Mouse (Mus musculus) intestine, embryonic 14.5 days (tissue): ENCODE results near the gene Olfr921. TPM values are rescaled to one million over a fixed set of nuclear protein-coding genes. Genes with fewer than 3 reads are reported as not detected.

Experiments
- ATAC-seq: fragments of 200-750 bp; cut with Nextera tagmentation; replicated peaks from 2 replicates; pipeline ENCODE4 v1.8.0; 2017; ENCODE audit warnings: low read depth, moderate number of reproducible peaks, moderate TSS enrichment, moderate library complexity; ENCODE audit not compliant: low FRiP score, low TSS enrichment
- DNase-seq: peaks from one replicate; pipeline ENCODE4 v3.0.0-alpha.2; 2018; ENCODE audit warnings: low spot score
- H3K27ac ChIP-seq: fragments of 300-500 bp; sonication (generic); 2 replicates; pipeline ENCODE4 v1.5.1; 2014; ENCODE audit warnings: low read depth, mild to moderate bottlenecking, control low read depth
- H3K27me3 ChIP-seq: fragments of 300-500 bp; sonication (generic); replicated peaks from 2 replicates; pipeline ENCODE4 v1.6.1; 2014; ENCODE audit warnings: low read length, control low read depth; ENCODE audit not compliant: control insufficient read depth, insufficient read depth
- H3K36me3 ChIP-seq: fragments of 300-500 bp; sonication (generic); 2 replicates; pipeline ENCODE4 v1.6.1; 2014; ENCODE audit warnings: low read length, control low read depth; ENCODE audit not compliant: control insufficient read depth, insufficient read depth
- H3K4me1 ChIP-seq: fragments of 300-500 bp; sonication (generic); replicated peaks from 2 replicates; pipeline ENCODE4 v1.6.1; 2014; ENCODE audit warnings: low read length, control low read depth, mixed read lengths; ENCODE audit not compliant: control insufficient read depth, insufficient read depth
- H3K4me2 ChIP-seq: fragments of 300-500 bp; sonication (generic); 2 replicates; pipeline ENCODE4 v1.6.1; 2014; ENCODE audit warnings: low read length
- H3K4me3 ChIP-seq: fragments of 300-500 bp; sonication (generic); 2 replicates; pipeline ENCODE4 v1.5.1; 2014; ENCODE audit warnings: low read depth, low read length, control low read depth, mixed read lengths
- H3K9ac ChIP-seq: fragments of 300-500 bp; sonication (generic); 2 replicates; pipeline ENCODE4 v1.6.1; 2014; ENCODE audit warnings: mild to moderate bottlenecking, low read length
- H3K9me3 ChIP-seq: fragments of 300-500 bp; sonication (generic); 2 replicates; pipeline ENCODE4 v1.6.1; 2016; ENCODE audit warnings: low read length, control low read depth; ENCODE audit not compliant: control insufficient read depth
- WGBS: fragments of 180-500 bp; shearing (Covaris S2); extraction: QIAGEN DNeasy Blood & Tissue Kit; methylation state at CpG from one replicate; pipeline ENCODE4 v1.1.7; 2014; 5-methylcytosine and 5-hydroxymethylcytosine counted together
- polyA plus RNA-seq: library from polyadenylated mRNA; unstranded; fragments of >200 nt; fragmentation: Nextera tagmentation; extraction: Ambion mirVana; gene quantifications from 2 replicates; pipeline ENCODE4 v1.2.1, GENCODE M21; 2014

Gene Olfr921
- polyA plus RNA-seq, result not detected in 2 replicates

GRCm38 (mm10) chr9:38772768-38773167 is at the start of gene Olfr921:
Gene Olfr921 (plus strand): TSS chr9:38773068.
- H3K4me2 ChIP-seq, result no peak within 1 kb of the TSS
- H3K4me3 ChIP-seq, result no peak within 1 kb of the TSS
- no peaks in the 10 kb centered on the region for H3K36me3 ChIP-seq
- no peaks in the 10 kb centered on the region for H3K9me3 ChIP-seq
- no peak within 1 kb of the TSS for H3K9ac ChIP-seq
- H3K27ac ChIP-seq, result no peak within 1 kb of the TSS
- no peak for ATAC-seq
- no peaks in the 10 kb centered on the region for H3K27me3 ChIP-seq
- no peaks in the 10 kb centered on the region for H3K4me1 ChIP-seq
- no peak for DNase-seq

- ATAC-seq, result no peak
- no peaks in the 10 kb centered on the region for H3K27me3 ChIP-seq
- WGBS, result 97% methylated on average over 1 of the region's 1 CpGs
Observed at GRCm38 (mm10) chr9:38724044-38724443, 48.8 kb upstream of the Olfr921 start.

GRCm38 (mm10) chr9:38728218-38728617 is 44.6 kb upstream of the Olfr921 start:
- Histone ChIP-seq H3K4me2 (no peak overlapping the region), H3K4me1 (no peaks in the 10 kb centered on the region), H3K27me3 (no peaks in the 10 kb centered on the region), H3K36me3 (peaks cover 16% of the 10 kb centered on the region; the same call in 1 of the 2 replicates), H3K9ac (no peak overlapping the region), H3K9me3 (no peaks in the 10 kb centered on the region), H3K4me3 (no peak overlapping the region), H3K27ac (no peak overlapping the region)
- WGBS, result 73% methylated on average over 3 of the region's 3 CpGs
- DNase-seq (no peak), ATAC-seq (no peak)

More at GRCm38 (mm10) chr9:38724044-38724443, 48.8 kb upstream of the Olfr921 start:
- no peak overlapping the region for H3K9ac ChIP-seq
- no peak overlapping the region for H3K4me3 ChIP-seq
- H3K4me2 ChIP-seq, result no peak overlapping the region
- no peaks in the 10 kb centered on the region for H3K9me3 ChIP-seq
- no peak overlapping the region for H3K27ac ChIP-seq
- no peak for DNase-seq
- peaks cover 2% of the 10 kb centered on the region; the same call in 1 of the 2 replicates for H3K4me1 ChIP-seq
- peaks cover 19% of the 10 kb centered on the region; the same call in 1 of the 2 replicates for H3K36me3 ChIP-seq

GRCm38 (mm10) chr9:38741408-38741807 is 31.5 kb upstream of the Olfr921 start:
- Histone ChIP-seq H3K4me1 (no peaks in the 10 kb centered on the region), H3K27ac (no peak overlapping the region), H3K9me3 (no peaks in the 10 kb centered on the region), H3K9ac (no peak overlapping the region), H3K27me3 (no peaks in the 10 kb centered on the region), H3K4me2 (no peak overlapping the region), H3K4me3 (no peak overlapping the region), H3K36me3 (0 out of 2 replicates have a peak, but pooled peaks cover 5% of the 10 kb centered on the region)
- no peak for ATAC-seq
- 90% methylated on average over 1 of the region's 1 CpGs for WGBS
- DNase-seq, result no peak

GRCm38 (mm10) chr9:38744619-38745315 is 28.1 kb upstream of the Olfr921 start:
- DNase-seq (no peak), ATAC-seq (no peak)
- Histone ChIP-seq H3K9me3 (no peaks in the 10 kb centered on the region), H3K27me3 (no peaks in the 10 kb centered on the region), H3K4me2 (no peak overlapping the region), H3K9ac (no peak overlapping the region), H3K36me3 (no peaks in the 10 kb centered on the region), H3K4me1 (no peaks in the 10 kb centered on the region), H3K4me3 (no peak overlapping the region), H3K27ac (no peak overlapping the region)
- 94% methylated on average over 4 of the region's 4 CpGs for WGBS

- DNase-seq (no peak), ATAC-seq (no peak)
- WGBS, result 92% methylated on average over 1 of the region's 1 CpGs
- no peak within 1 kb of the TSS for H3K4me3 ChIP-seq
- no peak within 1 kb of the TSS for H3K4me2 ChIP-seq
- H3K9me3 ChIP-seq, result no peaks in the 10 kb centered on the region
- H3K4me1 ChIP-seq, result no peaks in the 10 kb centered on the region
- H3K27me3 ChIP-seq, result no peaks in the 10 kb centered on the region
- no peaks in the 10 kb centered on the region for H3K36me3 ChIP-seq
- no peak within 1 kb of the TSS for H3K27ac ChIP-seq
- no peak within 1 kb of the TSS for H3K9ac ChIP-seq
Observed at GRCm38 (mm10) chr9:38751999-38752398, 20.9 kb upstream of the Olfr921 start, which contains the start of gene Olfr920. Gene Olfr920 (plus strand): TSS chr9:38752299.

GRCm38 (mm10) chr9:38792689-38793088 is 19.8 kb downstream of the Olfr921 start:
- ATAC-seq (no peak), DNase-seq (no peak)
- no peak overlapping the region for H3K4me2 ChIP-seq
- H3K36me3 ChIP-seq, result no peaks in the 10 kb centered on the region
- no peak overlapping the region for H3K27ac ChIP-seq
- no peaks in the 10 kb centered on the region for H3K9me3 ChIP-seq
- H3K4me1 ChIP-seq, result no peaks in the 10 kb centered on the region
- 89% methylated on average over 2 of the region's 2 CpGs for WGBS
- no peak overlapping the region for H3K9ac ChIP-seq
- no peaks in the 10 kb centered on the region for H3K27me3 ChIP-seq
- H3K4me3 ChIP-seq, result no peak overlapping the region

- Histone ChIP-seq H3K9me3 (no peaks in the 10 kb centered on the region), H3K4me3 (no peak overlapping the region), H3K27ac (no peak overlapping the region), H3K36me3 (no peaks in the 10 kb centered on the region), H3K9ac (no peak overlapping the region), H3K4me1 (no peaks in the 10 kb centered on the region), H3K4me2 (no peak overlapping the region), H3K27me3 (no peaks in the 10 kb centered on the region)
- no peak for DNase-seq
- no peak for ATAC-seq
Observed at GRCm38 (mm10) chr9:38805696-38806095, 32.8 kb downstream of the Olfr921 start.

- WGBS, result 74% methylated on average over 2 of the region's 2 CpGs
- Histone ChIP-seq H3K4me3 (no peak within 1 kb of the TSS), H3K27me3 (no peaks in the 10 kb centered on the region), H3K27ac (no peak within 1 kb of the TSS), H3K9me3 (no peaks in the 10 kb centered on the region), H3K36me3 (no peaks in the 10 kb centered on the region), H3K4me2 (no peak within 1 kb of the TSS), H3K4me1 (no peaks in the 10 kb centered on the region), H3K9ac (no peak within 1 kb of the TSS)
- no peak for ATAC-seq
- no peak for DNase-seq
Observed at GRCm38 (mm10) chr9:38814314-38814713, 41.4 kb downstream of the Olfr921 start, which contains the start of gene Olfr922. Gene Olfr922 (plus strand): TSS chr9:38814614.
